Mouse (Mus musculus): Measurements from ENCODE around the gene Ift52. TPM values are rescaled to one million over a fixed set of nuclear protein-coding genes. Genes with fewer than 3 reads are reported as not detected.

Ift52 gene
- polyA plus RNA-seq (2017; shearing (Covaris generic)), result 10 to 100 TPM; 63.3 to 68.6 TPM

DNA sequence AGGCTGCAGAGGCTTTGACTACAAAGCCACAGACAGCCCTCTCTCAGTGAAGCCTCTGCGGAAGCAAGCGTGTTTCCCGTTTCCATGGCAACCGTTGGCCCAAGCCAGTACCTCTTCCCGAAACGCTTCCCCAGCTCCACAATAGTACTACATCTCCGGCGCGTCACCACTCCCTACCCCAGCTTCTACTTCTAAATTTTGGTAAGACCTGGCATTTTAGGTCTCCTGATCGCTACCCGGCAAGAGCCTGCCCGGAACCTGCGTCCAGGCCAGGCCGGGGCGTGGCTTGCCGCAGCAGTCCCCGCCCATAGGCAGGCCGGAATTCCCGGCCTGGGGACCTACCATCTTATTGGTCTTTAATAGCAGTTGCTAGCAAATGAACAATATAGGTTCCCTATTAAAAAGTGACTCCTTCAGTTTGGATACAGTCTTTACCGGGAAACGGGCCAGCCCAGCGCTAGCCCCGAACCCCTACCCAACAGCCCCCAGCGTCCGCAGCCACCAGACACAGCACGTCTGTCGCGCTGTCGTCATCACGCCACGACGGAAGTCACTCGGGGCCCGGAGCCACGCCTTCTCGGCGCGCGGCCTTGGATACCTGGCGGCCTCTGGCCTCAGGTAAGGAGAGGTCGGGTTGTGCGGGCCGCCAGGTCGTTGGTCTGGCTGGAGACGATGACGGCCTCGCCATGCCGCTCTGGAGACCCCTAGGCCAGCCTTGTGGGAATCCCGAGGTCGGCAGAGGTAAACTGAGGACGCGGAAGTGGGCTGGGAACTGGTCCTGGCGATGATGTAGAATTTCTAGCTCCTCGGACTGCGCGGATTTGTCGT is at the start of gene Ift52:
Ift52 (plus strand) TSS at position 439 of the 828 bp plus-strand sequence.
- peak; percentile 92 for ATAC-seq

GRCm38 (mm10) chr2:162968357-162968756 is 48.8 kb upstream of the Ift52 start:
- ATAC-seq, result no peak

- ATAC-seq, result no peak
Measured at GRCm38 (mm10) chr2:162969101-162969500, 48.1 kb upstream of the Ift52 start.

- no peak for ATAC-seq
Measured at GRCm38 (mm10) chr2:162970896-162971295, 46.3 kb upstream of the Ift52 start.

GRCm38 (mm10) chr2:162972752-162973151 is 44.4 kb upstream of the Ift52 start:
- no peak for ATAC-seq

DNA sequence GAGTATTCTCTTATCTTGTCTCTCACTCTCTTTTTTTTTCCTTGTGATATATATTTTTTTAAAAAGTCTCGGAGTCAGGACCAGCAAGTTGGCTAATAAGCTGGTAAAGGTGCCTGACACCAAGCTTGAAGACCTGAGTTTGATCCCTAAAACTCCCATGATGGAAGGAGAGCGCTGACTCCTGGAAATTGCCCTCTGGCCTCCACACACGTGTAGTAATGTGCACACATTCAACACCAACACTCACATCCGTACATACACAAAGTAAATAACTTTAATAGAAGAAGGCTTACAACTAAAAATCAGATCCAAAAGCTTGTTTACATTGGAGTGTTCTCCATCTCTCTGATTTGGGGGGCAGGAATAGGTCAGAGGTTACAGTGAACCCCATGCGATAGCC is 43.9 kb upstream of the Ift52 start:
- ATAC-seq, result no peak

DNA sequence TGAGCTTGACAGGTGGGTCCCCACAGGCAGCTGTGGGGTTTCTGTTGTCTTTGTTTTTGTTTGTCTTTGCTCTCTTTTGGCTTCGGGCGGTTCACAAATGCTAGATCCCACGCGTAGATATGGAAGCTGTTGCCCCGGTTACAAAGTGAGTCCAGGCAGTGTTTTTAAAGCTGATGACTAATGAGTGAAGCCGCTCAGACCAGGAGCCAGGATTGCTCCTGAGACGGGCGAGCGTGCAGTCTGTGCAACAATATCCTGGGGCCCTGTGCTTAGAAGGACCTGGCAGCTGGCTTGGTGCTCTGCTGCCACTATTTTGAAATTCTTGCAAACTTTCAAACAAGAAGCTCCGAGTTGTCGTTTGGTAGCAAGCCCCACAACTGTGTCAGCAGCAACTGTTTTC is 43.5 kb upstream of the Ift52 start:
- ATAC-seq, result no peak

- ATAC-seq, result no peak
Measured at GRCm38 (mm10) chr2:162975157-162975775, 41.9 kb upstream of the Ift52 start.

- no peak for ATAC-seq
Measured at GRCm38 (mm10) chr2:162976001-162976400, 41.2 kb upstream of the Ift52 start.

GRCm38 (mm10) chr2:162984381-162984780 is 32.8 kb upstream of the Ift52 start:
- ATAC-seq, result no peak

- no peak for ATAC-seq
Measured at GRCm38 (mm10) chr2:162985923-162986322, 31.2 kb upstream of the Ift52 start.

DNA sequence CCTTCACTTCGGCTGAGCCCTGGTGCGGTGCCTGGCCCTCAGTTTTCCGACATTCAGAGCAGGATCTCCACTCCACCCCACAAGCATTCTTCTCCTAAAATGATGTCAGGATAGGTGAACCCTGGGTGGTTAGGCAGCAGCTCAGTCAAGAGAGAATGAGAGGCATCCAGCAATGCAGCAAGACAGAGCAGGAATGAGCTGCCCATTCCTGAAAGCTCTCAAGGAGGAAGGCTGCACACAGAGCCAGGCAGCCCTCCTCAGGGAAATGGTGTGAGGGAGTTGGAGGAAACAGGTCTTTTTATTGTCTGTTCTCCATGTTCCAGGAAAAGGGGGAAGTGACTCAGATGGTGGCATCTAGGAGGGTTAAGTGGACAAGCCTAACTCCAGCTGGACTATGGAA is 30.4 kb upstream of the Ift52 start:
- ATAC-seq, result no peak

GRCm38 (mm10) chr2:162987218-162987617 is 29.9 kb upstream of the Ift52 start, which contains the start of gene Sgk2:
Sgk2 (plus strand) TSS chr2:162987330.
- no peak for ATAC-seq

DNA sequence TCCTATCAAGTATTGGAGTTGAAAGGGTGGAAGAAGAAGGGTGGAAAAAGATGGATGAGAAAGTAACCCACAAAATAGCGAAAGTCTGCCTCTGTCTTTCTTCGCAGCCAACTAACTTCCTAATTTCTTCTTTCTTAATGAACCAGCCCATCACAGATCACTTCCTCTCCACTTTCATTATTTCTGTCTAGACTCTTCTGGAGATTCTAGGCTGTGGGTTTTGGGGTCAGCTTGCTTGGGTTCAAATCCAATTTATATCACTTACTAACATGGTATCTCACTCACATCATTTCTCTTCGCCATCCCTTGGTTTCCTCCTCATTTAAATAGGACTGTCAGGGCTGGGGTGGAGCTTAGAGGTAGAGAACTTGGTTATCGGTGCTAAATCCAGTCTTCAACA is 28.9 kb upstream of the Ift52 start:
- no peak for ATAC-seq

- ATAC-seq, result no peak
Measured at GRCm38 (mm10) chr2:162991394-162992083, 25.6 kb upstream of the Ift52 start.

GRCm38 (mm10) chr2:162992084-162992437 is 25.1 kb upstream of the Ift52 start:
- ATAC-seq, result no peak

- ATAC-seq, result no peak
Measured at GRCm38 (mm10) chr2:162993881-162994616, 23.1 kb upstream of the Ift52 start.

GRCm38 (mm10) chr2:162998528-162999230 is 18.5 kb upstream of the Ift52 start:
- ATAC-seq, result peak; percentile 71

GRCm38 (mm10) chr2:162999744-163000143 is 17.4 kb upstream of the Ift52 start:
- ATAC-seq, result no peak

DNA sequence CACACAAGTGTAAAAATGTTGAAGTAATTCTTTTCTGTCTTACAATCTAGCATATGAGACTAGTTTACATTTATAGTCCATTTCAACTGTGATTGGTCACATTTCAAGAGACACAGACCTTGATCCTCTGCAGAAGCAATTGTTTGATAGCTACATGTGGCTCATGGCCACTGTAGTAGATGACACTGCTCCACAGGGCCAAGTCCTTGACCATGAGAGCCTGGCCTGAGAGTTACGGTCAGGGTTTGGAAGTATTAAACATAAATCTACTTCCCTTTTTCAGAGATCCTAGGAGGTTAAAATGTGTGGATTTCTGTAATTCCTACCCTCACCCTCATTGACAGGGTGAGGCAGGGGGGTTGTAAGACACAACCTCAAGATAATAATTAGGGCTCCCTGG is 16.1 kb upstream of the Ift52 start:
- no peak for ATAC-seq

DNA sequence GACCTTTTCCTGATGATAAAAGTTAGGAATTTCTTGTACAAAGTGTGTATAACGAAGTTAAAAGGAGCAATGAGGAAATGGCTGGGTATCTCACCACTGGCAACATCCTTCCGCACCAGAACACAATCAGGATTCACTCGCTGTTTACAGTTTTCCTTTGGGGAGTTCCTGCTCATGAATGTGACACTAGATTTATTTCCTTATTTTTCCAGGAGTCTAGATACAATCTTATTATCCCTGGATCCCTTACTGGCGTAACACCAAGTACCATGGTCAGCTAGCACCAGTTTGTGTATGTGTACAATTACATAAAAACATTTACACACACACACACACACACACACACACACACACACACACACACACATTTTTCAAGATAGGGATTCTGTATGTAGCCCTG is 9.9 kb upstream of the Ift52 start:
- ATAC-seq, result no peak

DNA sequence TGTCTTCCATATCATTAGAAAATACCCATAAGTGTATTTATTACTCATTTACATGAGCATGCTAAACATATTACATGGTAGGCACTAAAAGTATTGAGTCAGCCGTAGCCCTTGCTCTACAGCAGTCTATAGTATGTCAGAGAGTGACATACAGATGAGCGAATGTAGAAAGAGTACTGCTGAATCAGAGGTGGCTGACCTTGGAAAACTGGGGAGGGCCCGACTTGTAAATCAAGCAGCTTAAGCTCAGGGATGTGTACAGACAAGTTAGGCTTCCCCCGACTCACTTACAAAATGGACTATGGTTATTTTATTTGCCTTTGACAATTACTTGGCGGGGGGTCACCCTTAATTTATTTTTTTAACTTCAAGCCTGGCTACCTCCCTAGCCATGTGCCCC is 14.1 kb downstream of the Ift52 start:
- ATAC-seq, result no peak

Data from CD4-positive, CD25-positive, alpha-beta regulatory T cell, adult 4 months (primary cell).